Mouse (Mus musculus): ENCODE data around the gene Ccnd3. TPM values are rescaled to one million over a fixed set of nuclear protein-coding genes. Genes with fewer than 3 reads are reported as not detected.

Gene Ccnd3
- polyA plus RNA-seq, 1 experiment = 292 TPM

DNA sequence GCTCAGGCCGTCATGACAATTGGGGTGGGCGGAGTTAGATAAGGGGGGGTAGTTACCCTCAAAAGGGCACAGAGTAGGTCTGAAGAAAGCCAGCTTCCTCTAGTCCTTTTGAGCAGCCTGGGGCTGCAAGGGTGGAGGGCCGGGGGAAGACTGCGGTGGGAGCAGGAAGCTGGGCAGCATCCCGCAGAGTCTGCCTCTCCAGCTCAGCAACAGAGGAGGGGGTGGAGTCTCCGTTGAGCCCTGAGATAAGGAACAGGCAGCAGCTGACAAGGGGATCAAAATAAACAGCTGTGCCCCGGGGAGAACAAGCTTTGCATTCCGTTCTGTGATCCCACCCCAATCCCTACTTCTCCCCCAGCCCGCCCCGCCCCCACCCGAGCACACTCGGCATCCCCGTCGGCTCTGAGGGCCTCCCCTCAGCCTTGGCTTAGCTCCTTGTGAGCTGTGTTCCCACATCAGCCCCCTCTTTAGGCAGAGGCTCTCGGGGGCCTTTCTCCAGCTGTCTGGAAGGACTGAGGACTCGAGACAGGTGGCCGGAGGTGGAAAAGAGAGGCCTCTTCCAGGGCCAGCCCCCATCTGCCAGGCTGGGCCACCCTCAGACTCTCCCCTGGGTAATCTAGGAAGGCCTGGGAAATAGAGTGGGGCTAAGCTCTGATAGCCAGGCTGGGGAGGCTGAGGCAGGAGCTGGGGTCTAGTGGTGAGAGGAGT lies 16.9 kb downstream of the Ccnd3 start:
- Histone ChIP-seq H3K4me3 (replicated peaks) (peak overlapping the region; percentile 62), H3K4me1 (ENCODE audit: control insufficient read depth) (peaks cover 84% of the 10 kb centered on the region), H3K27me3 (ENCODE audit: control insufficient read depth) (no peaks in the 10 kb centered on the region), H3K9me3 (ENCODE audit: control insufficient read depth, low read length) (no peaks in the 10 kb centered on the region), H3K36me3 (ENCODE audit: control insufficient read depth) (peaks cover 11% of the 10 kb centered on the region)
- peak; percentile 89 for TF ChIP-seq GATA1 (IDR thresholded peaks at IDR 0.05; ENCODE audit: low read length)
- peak; percentile 49 for TF ChIP-seq TAL1 (IDR thresholded peaks at IDR 0.05; ENCODE audit: low read length)

GRCm38 (mm10) chr17:47522536-47522935 lies 17.7 kb downstream of the Ccnd3 start:
- H3K9me3 ChIP-seq (ENCODE audit: control insufficient read depth, low read length) = no peaks in the 10 kb centered on the region
- no peaks in the 10 kb centered on the region for H3K27me3 ChIP-seq (ENCODE audit: control insufficient read depth)
- H3K4me1 ChIP-seq (ENCODE audit: control insufficient read depth) = peaks cover 87% of the 10 kb centered on the region
- TF ChIP-seq TAL1 (IDR thresholded peaks at IDR 0.05; ENCODE audit: low read length) = no peak
- no peak for TF ChIP-seq GATA1 (IDR thresholded peaks at IDR 0.05; ENCODE audit: low read length)
- peaks cover 14% of the 10 kb centered on the region for H3K36me3 ChIP-seq (ENCODE audit: control insufficient read depth)
- H3K4me3 ChIP-seq (replicated peaks) = peak overlapping the region; percentile 62

DNA sequence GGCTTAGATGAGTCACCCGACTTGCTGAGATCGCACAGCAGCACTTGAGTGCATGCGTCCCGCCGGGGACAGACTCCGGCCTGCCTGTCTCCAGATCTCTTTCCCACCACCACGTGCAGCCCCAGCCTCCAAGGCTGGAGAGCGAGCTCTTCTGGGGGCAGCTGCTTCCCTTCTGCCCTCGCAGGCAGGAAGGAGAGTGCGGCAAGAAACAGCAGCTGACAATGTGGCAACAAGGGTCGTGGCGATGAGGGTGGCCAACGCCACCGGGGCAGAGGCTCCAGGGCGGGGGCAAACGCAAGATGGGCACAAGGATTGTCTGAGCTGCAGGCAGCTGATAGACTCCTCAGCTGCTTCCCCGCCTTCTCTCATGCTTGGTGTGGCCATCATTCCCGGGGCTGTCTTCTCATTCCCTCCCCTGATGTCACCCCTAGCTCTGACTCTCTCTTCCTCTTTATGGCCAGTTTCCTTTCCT lies 18.4 kb downstream of the Ccnd3 start:
- TF ChIP-seq TAL1 (IDR thresholded peaks at IDR 0.05; ENCODE audit: low read length) = peak; percentile 78
- TF ChIP-seq GATA1 (IDR thresholded peaks at IDR 0.05; ENCODE audit: low read length) = peak; percentile 64
- peaks cover 87% of the 10 kb centered on the region for H3K4me1 ChIP-seq (ENCODE audit: control insufficient read depth)
- H3K36me3 ChIP-seq (ENCODE audit: control insufficient read depth) = peaks cover 14% of the 10 kb centered on the region
- H3K4me3 ChIP-seq (replicated peaks) = peak overlapping the region; percentile 52
- H3K27me3 ChIP-seq (ENCODE audit: control insufficient read depth) = no peaks in the 10 kb centered on the region
- H3K9me3 ChIP-seq (ENCODE audit: control insufficient read depth, low read length) = no peaks in the 10 kb centered on the region

GRCm38 (mm10) chr17:47524055-47524454 lies 19.2 kb downstream of the Ccnd3 start:
- H3K27me3 ChIP-seq (ENCODE audit: control insufficient read depth) = no peaks in the 10 kb centered on the region
- TF ChIP-seq GATA1 (IDR thresholded peaks at IDR 0.05; ENCODE audit: low read length) = no peak
- no peak for TF ChIP-seq TAL1 (IDR thresholded peaks at IDR 0.05; ENCODE audit: low read length)
- H3K4me3 ChIP-seq (replicated peaks) = no peak overlapping the region
- H3K9me3 ChIP-seq (ENCODE audit: control insufficient read depth, low read length) = no peaks in the 10 kb centered on the region
- H3K36me3 ChIP-seq (ENCODE audit: control insufficient read depth) = peaks cover 16% of the 10 kb centered on the region
- H3K4me1 ChIP-seq (ENCODE audit: control insufficient read depth) = peaks cover 89% of the 10 kb centered on the region

DNA sequence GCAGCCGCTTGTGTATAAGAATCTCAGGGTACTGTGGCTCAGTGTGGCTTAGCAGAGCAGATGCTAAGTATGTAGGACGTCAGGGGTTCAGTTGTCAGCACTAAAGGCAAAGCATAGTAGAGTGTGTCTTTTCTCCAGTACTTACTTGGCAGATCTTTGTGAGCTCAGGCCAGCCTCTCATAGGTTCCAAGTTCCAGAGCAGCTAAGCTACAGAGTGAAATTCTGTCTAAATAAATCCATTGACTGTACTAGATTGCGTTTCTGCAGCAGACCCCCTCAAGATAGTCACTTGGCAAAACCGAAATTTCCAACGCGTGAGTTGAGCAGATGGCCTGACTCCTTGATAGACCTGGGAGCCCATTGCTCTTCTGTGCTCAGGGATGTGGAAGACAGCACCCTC lies 20.1 kb downstream of the Ccnd3 start:
- no peak for TF ChIP-seq TAL1 (IDR thresholded peaks at IDR 0.05; ENCODE audit: low read length)
- no peak for TF ChIP-seq GATA1 (IDR thresholded peaks at IDR 0.05; ENCODE audit: low read length)
- H3K4me1 ChIP-seq (ENCODE audit: control insufficient read depth) = peaks cover 89% of the 10 kb centered on the region
- H3K4me3 ChIP-seq (replicated peaks) = no peak overlapping the region
- H3K9me3 ChIP-seq (ENCODE audit: control insufficient read depth, low read length) = no peaks in the 10 kb centered on the region
- no peaks in the 10 kb centered on the region for H3K27me3 ChIP-seq (ENCODE audit: control insufficient read depth)
- peaks cover 20% of the 10 kb centered on the region for H3K36me3 ChIP-seq (ENCODE audit: control insufficient read depth)

DNA sequence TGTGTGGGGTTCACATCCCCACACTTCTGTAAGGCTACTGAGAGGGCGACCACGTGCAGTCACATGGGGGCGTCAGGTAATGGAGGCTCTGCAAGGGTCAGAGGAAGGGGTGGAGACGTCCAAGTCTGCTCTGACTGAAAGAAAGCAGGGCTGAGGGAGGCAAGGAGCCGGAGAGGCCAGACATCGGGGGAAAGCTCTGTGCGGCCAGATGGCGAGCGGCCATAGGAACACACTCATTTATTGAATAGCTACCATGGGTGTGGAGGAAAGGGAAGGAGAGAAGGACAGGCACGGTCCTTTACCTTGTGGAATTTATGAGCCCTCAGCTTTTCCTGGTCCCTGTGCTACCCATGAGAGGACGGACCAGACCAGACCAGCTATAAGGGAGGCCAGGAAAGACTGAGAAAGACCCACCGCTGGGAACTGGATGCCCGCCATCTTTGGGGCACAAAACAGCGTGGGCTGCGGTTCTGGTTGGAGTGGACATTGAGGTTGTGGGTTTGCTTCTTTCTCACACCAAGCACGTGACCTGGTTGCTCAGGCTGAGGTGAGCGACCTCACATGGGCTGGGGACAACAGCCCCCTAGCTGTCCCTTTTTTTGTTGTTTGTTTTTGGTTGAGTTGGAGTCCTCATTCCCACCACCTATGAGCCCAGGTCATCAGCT lies 22.1 kb downstream of the Ccnd3 start:
- Histone ChIP-seq H3K36me3 (ENCODE audit: control insufficient read depth) (peaks cover 29% of the 10 kb centered on the region), H3K9me3 (ENCODE audit: control insufficient read depth, low read length) (no peaks in the 10 kb centered on the region), H3K4me3 (replicated peaks) (no peak overlapping the region), H3K27me3 (ENCODE audit: control insufficient read depth) (no peaks in the 10 kb centered on the region), H3K4me1 (ENCODE audit: control insufficient read depth) (peaks cover 86% of the 10 kb centered on the region)
- no peak for TF ChIP-seq GATA1 (IDR thresholded peaks at IDR 0.05; ENCODE audit: low read length)
- TF ChIP-seq TAL1 (IDR thresholded peaks at IDR 0.05; ENCODE audit: low read length) = no peak

DNA sequence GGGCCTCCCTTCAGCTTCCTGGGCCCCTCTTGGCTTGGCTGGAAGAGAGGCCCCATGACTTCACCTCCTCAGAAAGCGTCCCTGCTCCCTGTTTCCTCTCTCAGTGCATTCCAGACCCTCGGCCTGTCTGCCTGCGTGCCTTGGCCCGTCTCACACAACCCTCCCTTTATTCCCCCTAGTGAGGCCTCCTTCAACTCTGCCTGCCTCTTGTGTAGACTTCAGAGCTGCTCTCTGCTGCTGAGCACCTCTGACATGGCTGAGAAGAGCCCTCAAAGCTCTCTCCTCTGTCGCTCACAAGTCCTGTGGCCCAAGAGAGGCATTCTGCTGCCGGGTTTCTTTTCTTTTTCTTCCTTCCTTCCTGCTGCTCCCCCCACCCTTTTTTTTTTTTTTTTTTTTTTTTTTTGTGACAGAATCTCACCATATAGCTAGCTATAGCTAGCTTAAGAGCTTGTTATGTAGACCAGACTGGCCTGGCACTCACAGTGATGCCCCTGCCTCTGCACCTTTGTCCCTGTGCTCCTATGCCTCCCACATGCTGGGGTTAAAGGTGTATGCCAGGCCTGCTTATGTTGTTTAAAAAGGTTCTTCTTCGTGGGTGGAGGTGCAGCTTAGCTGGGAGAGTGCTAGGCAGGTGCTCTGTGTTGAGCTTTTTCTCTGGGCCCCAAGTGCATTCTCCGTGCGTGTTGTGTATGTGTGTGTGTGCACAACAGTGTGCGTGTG lies 22.9 kb downstream of the Ccnd3 start:
- H3K27me3 ChIP-seq (ENCODE audit: control insufficient read depth) = no peaks in the 10 kb centered on the region
- H3K4me1 ChIP-seq (ENCODE audit: control insufficient read depth) = peaks cover 86% of the 10 kb centered on the region
- H3K4me3 ChIP-seq (replicated peaks) = no peak overlapping the region
- H3K36me3 ChIP-seq (ENCODE audit: control insufficient read depth) = peaks cover 27% of the 10 kb centered on the region
- H3K9me3 ChIP-seq (ENCODE audit: control insufficient read depth, low read length) = no peaks in the 10 kb centered on the region
- no peak for TF ChIP-seq GATA1 (IDR thresholded peaks at IDR 0.05; ENCODE audit: low read length)
- TF ChIP-seq TAL1 (IDR thresholded peaks at IDR 0.05; ENCODE audit: low read length) = no peak

GRCm38 (mm10) chr17:47528919-47529318 lies 24.1 kb downstream of the Ccnd3 start:
- H3K4me3 ChIP-seq (replicated peaks) = no peak overlapping the region
- peaks cover 86% of the 10 kb centered on the region for H3K4me1 ChIP-seq (ENCODE audit: control insufficient read depth)
- no peaks in the 10 kb centered on the region for H3K9me3 ChIP-seq (ENCODE audit: control insufficient read depth, low read length)
- no peaks in the 10 kb centered on the region for H3K27me3 ChIP-seq (ENCODE audit: control insufficient read depth)
- no peak for TF ChIP-seq TAL1 (IDR thresholded peaks at IDR 0.05; ENCODE audit: low read length)
- H3K36me3 ChIP-seq (ENCODE audit: control insufficient read depth) = peaks cover 26% of the 10 kb centered on the region

DNA sequence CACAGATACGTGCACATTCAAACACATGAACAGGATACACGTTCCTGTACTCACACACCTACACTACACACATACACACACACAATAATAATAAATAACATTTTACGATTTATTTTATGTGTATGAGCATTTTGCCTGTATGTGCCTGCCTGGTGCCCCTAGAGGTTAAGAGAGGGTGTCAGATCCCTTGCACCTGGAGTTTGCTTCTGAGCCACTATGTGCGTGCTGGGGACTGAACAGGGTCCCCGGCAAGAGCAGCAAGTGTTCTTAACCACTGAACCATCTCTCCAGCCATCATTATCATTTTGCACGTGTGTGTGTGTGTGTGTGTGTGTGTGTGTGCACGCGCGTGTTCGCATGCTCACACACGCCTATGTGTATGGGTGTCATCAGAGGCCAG lies 24.7 kb downstream of the Ccnd3 start:
- Histone ChIP-seq H3K4me3 (replicated peaks) (no peak overlapping the region), H3K9me3 (ENCODE audit: control insufficient read depth, low read length) (no peaks in the 10 kb centered on the region), H3K27me3 (ENCODE audit: control insufficient read depth) (no peaks in the 10 kb centered on the region), H3K4me1 (ENCODE audit: control insufficient read depth) (peaks cover 86% of the 10 kb centered on the region), H3K36me3 (ENCODE audit: control insufficient read depth) (peaks cover 26% of the 10 kb centered on the region)
- no peak for TF ChIP-seq GATA1 (IDR thresholded peaks at IDR 0.05; ENCODE audit: low read length)
- no peak for TF ChIP-seq TAL1 (IDR thresholded peaks at IDR 0.05; ENCODE audit: low read length)
